Mouse (Mus musculus) lung, postnatal 0 days (tissue): ENCODE data around the gene Taf12. TPM values are rescaled to one million over a fixed set of nuclear protein-coding genes. Genes with fewer than 3 reads are reported as not detected.
A peak's percentile ranks its signal among the peaks of the same experiment; 100 is the strongest.

Source experiments
- ATAC-seq: fragments of 200-750 bp; cut with Nextera tagmentation; 2 replicates; pipeline ENCODE4 v1.8.0; 2017; ENCODE audit warnings: moderate library complexity
- DNase-seq: peaks from one replicate; pipeline ENCODE4 v3.0.0-alpha.2; 2016; ENCODE audit warnings: low spot score
- H3K27ac ChIP-seq: fragments of 300-500 bp; sonication (generic); 2 replicates; pipeline ENCODE4 v1.5.1; 2014; ENCODE audit warnings: antibody characterized with exemption, mild to moderate bottlenecking, low read length, mixed read lengths
- H3K27me3 ChIP-seq: fragments of 300-500 bp; sonication (generic); replicated peaks from 2 replicates; pipeline ENCODE4 v1.6.1; 2014; ENCODE audit warnings: low read length, mixed read lengths; ENCODE audit not compliant: insufficient read depth
- H3K36me3 ChIP-seq: fragments of 300-500 bp; sonication (generic); 2 replicates; pipeline ENCODE4 v1.6.1; 2014; ENCODE audit warnings: low read length, mixed read lengths; ENCODE audit not compliant: insufficient read depth
- H3K4me1 ChIP-seq: fragments of 300-500 bp; sonication (generic); 2 replicates; pipeline ENCODE4 v1.6.1; 2014; ENCODE audit warnings: antibody characterized with exemption, low read depth, low read length, mixed read lengths; ENCODE audit not compliant: insufficient read depth
- H3K4me2 ChIP-seq: fragments of 300-500 bp; sonication (generic); replicated peaks from 2 replicates; pipeline ENCODE4 v1.6.1; 2014; ENCODE audit warnings: low read depth, mild to moderate bottlenecking, low read length, moderate library complexity, mixed read lengths
- H3K4me3 ChIP-seq: fragments of 300-500 bp; sonication (generic); 2 replicates; pipeline ENCODE4 v1.5.1; 2014; ENCODE audit warnings: low read depth, low read length
- H3K9ac ChIP-seq: fragments of 300-500 bp; sonication (generic); replicated peaks from 2 replicates; pipeline ENCODE4 v1.6.1; 2014; ENCODE audit warnings: low read depth, mild to moderate bottlenecking
- H3K9me3 ChIP-seq: fragments of 300-500 bp; sonication (generic); 2 replicates; pipeline ENCODE4 v1.6.1; 2016; ENCODE audit warnings: low read length, mixed read lengths
- CTCF ChIP-seq: IDR thresholded peaks from 2 replicates; pipeline ENCODE4 v1.5.1; 2016; ENCODE audit warnings: antibody characterized with exemption, mild to moderate bottlenecking
- EP300 ChIP-seq: IDR thresholded peaks from 2 replicates; pipeline ENCODE4 v1.6.1; 2016; ENCODE audit warnings: antibody characterized with exemption, mild to moderate bottlenecking, control low read depth
- WGBS: fragments of 180-500 bp; shearing (Covaris S2); extraction: QIAGEN DNeasy Blood & Tissue Kit; methylation state at CpG from one replicate; pipeline ENCODE4 v1.1.7; 2014; 5-methylcytosine and 5-hydroxymethylcytosine counted together
- polyA plus RNA-seq: library from polyadenylated mRNA; unstranded; fragments of >200 nt; fragmentation: Nextera tagmentation; extraction: Ambion mirVana; gene quantifications from 2 replicates; pipeline ENCODE4 v1.2.1, GENCODE M21; 2015

Taf12 gene
- polyA plus RNA-seq, 1 experiment from 2014 or later: 32.1 TPM

DNA sequence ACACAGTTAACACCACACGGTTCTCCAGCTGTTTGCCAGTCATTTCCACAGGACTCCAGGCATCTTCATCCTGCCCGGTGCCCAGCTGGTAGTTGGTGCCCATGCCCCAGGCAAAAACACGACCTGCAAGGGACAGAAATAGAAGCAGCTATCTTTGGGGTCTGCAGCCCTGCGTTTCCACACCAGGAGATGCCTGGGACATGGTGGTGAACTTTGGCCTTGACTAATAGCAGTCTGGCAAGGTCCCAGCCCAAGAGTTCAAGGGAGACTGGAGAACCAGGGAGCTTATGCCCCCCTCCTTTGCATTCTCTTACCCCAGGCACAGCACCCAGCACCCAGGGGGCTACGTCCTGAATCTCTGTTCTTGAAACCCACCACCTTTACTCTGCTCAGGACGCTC, 58.7 kb downstream of the Taf12 start:
- ATAC-seq (no peak), DNase-seq (no peak)
- Histone ChIP-seq H3K4me3 (no peak overlapping the region), H3K9ac (no peak overlapping the region), H3K36me3 (0 out of 2 replicates have a peak, but pooled peaks cover 7% of the 10 kb centered on the region), H3K9me3 (no peaks in the 10 kb centered on the region), H3K27ac (no peak overlapping the region), H3K27me3 (no peaks in the 10 kb centered on the region), H3K4me1 (0 out of 2 replicates have a peak, but pooled peaks cover 7% of the 10 kb centered on the region), H3K4me2 (no peak overlapping the region)
- TF ChIP-seq EP300 (no peak), CTCF (no peak)
- WGBS: 75% methylated on average over 6 of the region's 6 CpGs

DNA sequence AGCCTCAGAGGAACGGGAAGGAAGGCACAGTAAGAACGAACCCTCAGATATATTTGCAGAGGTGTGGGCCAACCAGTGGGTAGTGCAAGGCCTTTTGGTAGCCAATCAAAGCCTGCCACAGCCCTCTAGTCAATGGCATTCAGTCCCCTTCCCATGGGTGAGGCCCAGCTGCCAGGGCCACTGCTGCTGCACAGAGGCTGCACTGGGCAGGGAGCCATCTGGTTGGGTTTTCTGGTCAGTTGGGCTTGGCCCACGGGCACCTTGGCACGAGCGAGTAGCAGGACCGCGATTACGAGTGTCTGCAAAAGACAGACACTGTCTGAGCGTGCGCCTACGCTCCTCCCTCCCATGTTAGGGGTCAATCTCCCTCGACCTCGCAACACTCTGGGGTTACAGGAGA, 64.8 kb downstream of the Taf12 start:
- Histone ChIP-seq H3K4me1 (no peaks in the 10 kb centered on the region), H3K27me3 (no peaks in the 10 kb centered on the region), H3K9ac (no peak overlapping the region), H3K36me3 (0 out of 2 replicates have a peak, but pooled peaks cover 9% of the 10 kb centered on the region), H3K4me3 (no peak overlapping the region), H3K9me3 (no peaks in the 10 kb centered on the region), H3K27ac (no peak overlapping the region), H3K4me2 (no peak overlapping the region)
- WGBS: 85% methylated on average over 13 of the region's 13 CpGs
- DNase-seq: no peak
- no peak for TF ChIP-seq CTCF
- TF ChIP-seq EP300: no peak
- ATAC-seq: no peak

DNA sequence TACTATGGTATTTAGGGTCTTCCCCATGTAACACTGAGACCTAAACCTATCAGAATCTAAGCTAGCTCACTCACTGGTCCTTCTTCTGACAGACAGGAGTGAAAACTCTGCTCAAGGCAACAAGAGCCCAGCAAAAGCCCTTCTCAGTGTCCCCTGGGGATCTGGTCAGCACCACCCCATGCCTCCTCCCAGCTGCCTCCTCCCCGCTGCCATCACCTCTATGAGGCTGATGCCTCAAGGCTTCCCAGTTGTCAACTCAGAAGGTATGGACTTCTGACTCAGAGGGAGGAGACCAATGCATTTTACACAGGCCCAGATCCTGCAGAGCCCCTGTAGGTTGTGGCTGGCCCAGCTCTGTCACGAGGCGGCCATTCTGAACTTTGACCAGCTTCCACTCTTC, 67.3 kb downstream of the Taf12 start:
- H3K36me3 ChIP-seq: 0 out of 2 replicates have a peak, but pooled peaks cover 3% of the 10 kb centered on the region
- TF ChIP-seq CTCF (no peak), EP300 (no peak)
- peaks cover 8% of the 10 kb centered on the region; the same call in 1 of the 2 replicates for H3K4me1 ChIP-seq
- no peaks in the 10 kb centered on the region for H3K27me3 ChIP-seq
- no peak overlapping the region for H3K4me3 ChIP-seq
- H3K9ac ChIP-seq: no peak overlapping the region
- 92% methylated on average over 3 of the region's 3 CpGs for WGBS
- no peak for ATAC-seq
- no peaks in the 10 kb centered on the region for H3K9me3 ChIP-seq
- no peak overlapping the region for H3K27ac ChIP-seq
- no peak for DNase-seq
- no peak overlapping the region for H3K4me2 ChIP-seq

DNA sequence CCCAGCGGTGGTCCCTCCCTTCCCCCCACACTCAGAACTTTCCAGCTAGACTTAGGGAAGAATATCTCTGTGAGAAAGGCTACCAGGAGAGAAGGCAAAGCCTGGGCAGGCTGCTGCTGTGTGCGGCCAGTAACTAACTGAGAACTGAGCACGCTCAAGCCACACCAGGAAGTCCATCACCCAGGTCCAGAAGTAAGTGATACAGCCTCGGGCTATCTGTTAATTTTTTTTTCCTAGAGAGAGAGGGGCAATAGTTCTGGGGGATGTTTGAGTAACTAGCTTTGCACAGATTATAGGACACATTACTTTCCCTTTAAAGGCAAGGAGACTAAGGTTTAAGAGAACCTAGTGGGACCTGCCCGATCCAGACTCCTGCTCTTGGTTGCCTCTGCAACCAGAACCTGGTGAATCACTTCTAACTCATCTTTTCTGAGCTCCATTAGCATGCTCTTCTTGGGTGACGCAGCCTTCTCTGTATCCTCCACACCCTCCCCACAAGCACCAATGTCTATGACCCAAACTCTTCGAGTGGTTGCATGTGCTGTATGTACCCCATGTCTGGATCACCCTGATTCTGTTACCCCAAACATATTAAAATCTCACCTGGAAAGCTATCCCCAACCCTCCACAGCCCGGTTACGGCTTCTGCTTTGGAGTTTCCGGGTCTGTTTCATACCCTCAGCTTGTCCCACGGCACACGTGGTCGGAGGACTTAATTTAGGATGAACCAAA, 70.4 kb downstream of the Taf12 start:
- Histone ChIP-seq H3K9ac (no peak overlapping the region), H3K4me3 (peak overlapping the region; percentile 68), H3K36me3 (no peaks in the 10 kb centered on the region), H3K27ac (no peak overlapping the region), H3K27me3 (no peaks in the 10 kb centered on the region), H3K4me1 (peaks cover 8% of the 10 kb centered on the region; the same call in 1 of the 2 replicates), H3K9me3 (no peaks in the 10 kb centered on the region), H3K4me2 (peak overlapping the region; percentile 98)
- whole genome bisulfite sequencing: 4% methylated on average over 13 of the region's 13 CpGs
- DNase-seq: no peak
- TF ChIP-seq CTCF (no peak), EP300 (no peak)
- ATAC-seq: 0 out of 2 replicates have a peak, but pooled peaks have one; percentile 3

Other genes with a start within 250 kb of the Taf12 start
- 0.15 and 0.18 TPM in 2 replicates for gene Gm10300, start 199.7 kb upstream of the Taf12 start, polyA plus RNA-seq
- gene Epb41, start 199.1 kb upstream of the Taf12 start, polyA plus RNA-seq: 29.9 and 32.5 TPM in 2 replicates
- not detected in 2 replicates for gene Oprd1, start 129.9 kb upstream of the Taf12 start, polyA plus RNA-seq
- gene Ythdf2, start 62.1 kb upstream of the Taf12 start, polyA plus RNA-seq: 55.3 and 60.4 TPM in 2 replicates
- 17.0 and 23.6 TPM in 2 replicates for gene Gmeb1, start 12.8 kb upstream of the Taf12 start, polyA plus RNA-seq
- 2.3 and 3.1 TPM in 2 replicates for gene Rab42, start 29.0 kb downstream of the Taf12 start, polyA plus RNA-seq
- gene Trnau1ap, start 55.2 kb downstream of the Taf12 start, polyA plus RNA-seq: 49.8 and 52.9 TPM in 2 replicates
- gene Rcc1, start 79.2 kb downstream of the Taf12 start, polyA plus RNA-seq: 14.3 and 14.7 TPM in 2 replicates
- 13.4 and 15.3 TPM in 2 replicates for gene Phactr4, start 148.1 kb downstream of the Taf12 start, polyA plus RNA-seq
- 10.4 and 11.3 TPM in 2 replicates for gene Med18, start 189.5 kb downstream of the Taf12 start, polyA plus RNA-seq
- gene Sesn2, start 236.1 kb downstream of the Taf12 start, polyA plus RNA-seq: 11.6 and 16.0 TPM in 2 replicates